Mouse (Mus musculus): ENCODE measurements at regions not wholly inside any gene's neighbourhood (a gene's known extent, or its start where the extent isn't known, plus 50 kb on each side); places are given as distances from the start of the nearest gene placed in this dataset.

GRCm38 (mm10) chr4:33737859-33738417 is 186.5 kb upstream of the Cnr1 start:
- TF ChIP-seq CTCF (IDR thresholded peaks at IDR 0.05; ENCODE audit: extremely low read depth, insufficient read depth, low read length) (no peak), POLR2A (IDR thresholded peaks at IDR 0.05; ENCODE audit: extremely low read depth, insufficient read depth, low read length) (no peak)

Measured in cortical plate, adult 2 months (tissue).